Mouse (Mus musculus) stomach, postnatal 0 days (tissue): ENCODE data around the gene Ntm.

ENCODE experiments used
- CTCF ChIP-seq: IDR thresholded peaks from 2 replicates; pipeline ENCODE4 v1.5.1; 2016; ENCODE audit warnings: antibody characterized with exemption, low read depth, mild to moderate bottlenecking, moderate library complexity
- EP300 ChIP-seq: optimal IDR thresholded peaks from 2 replicates; pipeline ENCODE3; 2016; ENCODE audit warnings: antibody characterized with exemption

DNA sequence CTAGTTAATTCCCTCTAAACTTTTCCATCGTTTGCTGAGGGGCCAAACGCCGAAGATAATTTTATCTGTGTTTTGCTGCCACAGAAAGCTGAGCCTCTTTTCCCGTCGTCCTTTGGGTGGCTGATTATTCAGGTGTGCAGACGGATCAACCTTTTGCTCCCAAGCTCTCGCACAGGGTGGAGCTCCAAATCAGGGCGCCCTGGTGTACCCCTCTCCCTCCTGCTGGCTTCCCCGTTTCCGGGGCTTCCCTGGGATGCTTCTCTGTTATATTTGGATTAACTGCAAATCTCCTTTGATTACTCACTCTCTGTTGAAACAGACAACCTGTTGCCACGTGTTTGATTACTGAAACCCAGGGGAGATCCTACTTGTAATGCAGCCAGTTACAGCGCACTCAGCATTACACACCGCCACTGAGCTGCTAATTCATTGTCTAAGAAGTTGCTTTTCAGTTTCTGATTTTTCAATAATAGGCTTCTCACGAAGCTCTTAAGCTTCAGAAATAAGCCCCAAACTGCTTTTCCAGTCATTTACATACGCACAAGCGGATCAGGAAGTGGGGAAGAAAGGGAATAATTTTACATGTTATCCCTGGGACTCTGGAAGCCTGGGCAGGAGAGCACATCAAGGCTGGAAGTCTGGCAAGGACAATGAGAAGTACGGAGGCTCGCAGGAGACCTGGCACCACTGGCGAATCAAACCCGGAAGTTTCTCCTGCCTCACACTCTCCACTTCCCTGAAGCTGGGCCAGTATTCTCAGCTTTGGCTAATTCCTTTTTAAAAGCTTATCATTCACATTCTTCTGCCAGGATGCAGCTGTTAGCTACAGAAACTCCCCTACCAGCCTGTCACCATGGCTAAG lies 19.5 kb downstream of the Ntm start:
- TF ChIP-seq EP300 (no peak), CTCF (no peak)
